Mouse (Mus musculus) midbrain, postnatal 0 days (tissue): ENCODE results near the gene Tnnc2. TPM values are rescaled to one million over a fixed set of nuclear protein-coding genes. Genes with fewer than 3 reads are reported as not detected.

ENCODE experiments used
- ATAC-seq: fragments of 200-750 bp; cut with Nextera tagmentation; 2 replicates; pipeline ENCODE4 v1.8.0; 2017; ENCODE audit warnings: moderate number of reproducible peaks, mild to moderate bottlenecking, moderate TSS enrichment, moderate library complexity; ENCODE audit not compliant: low FRiP score
- DNase-seq: peaks from one replicate; pipeline ENCODE4 v3.0.0-alpha.2; 2015; ENCODE audit warnings: low spot score
- H3K27ac ChIP-seq: fragments of 300-500 bp; sonication (generic); 2 replicates; pipeline ENCODE4 v1.5.1; 2014; ENCODE audit warnings: low read depth, mild to moderate bottlenecking, low read length, mixed read lengths
- H3K27me3 ChIP-seq: fragments of 300-500 bp; sonication (generic); 2 replicates; pipeline ENCODE4 v1.6.1; 2014; ENCODE audit warnings: low read length, control low read depth, mixed read lengths; ENCODE audit not compliant: insufficient read depth
- H3K36me3 ChIP-seq: fragments of 300-500 bp; sonication (generic); 2 replicates; pipeline ENCODE4 v1.6.1; 2014; ENCODE audit warnings: low read length, control low read depth, mixed read lengths; ENCODE audit not compliant: insufficient read depth
- H3K4me1 ChIP-seq: fragments of 300-500 bp; sonication (generic); 2 replicates; pipeline ENCODE4 v1.6.1; 2014; ENCODE audit warnings: mild to moderate bottlenecking, control low read depth, antibody characterized with exemption, low read length, mixed read lengths; ENCODE audit not compliant: insufficient read depth
- H3K4me2 ChIP-seq: fragments of 300-500 bp; sonication (generic); 2 replicates; pipeline ENCODE4 v1.6.1; 2014; ENCODE audit warnings: low read depth, mild to moderate bottlenecking, low read length, mixed read lengths; ENCODE audit not compliant: poor library complexity, severe bottlenecking
- H3K4me3 ChIP-seq: fragments of 300-500 bp; sonication (generic); 2 replicates; pipeline ENCODE4 v1.5.1; 2014; ENCODE audit warnings: low read depth, mild to moderate bottlenecking, low read length, moderate library complexity
- H3K9ac ChIP-seq: fragments of 300-500 bp; sonication (generic); replicated peaks from 2 replicates; pipeline ENCODE4 v1.6.1; 2014; ENCODE audit warnings: mild to moderate bottlenecking, low read length, moderate library complexity, mixed read lengths; ENCODE audit not compliant: poor library complexity, severe bottlenecking
- H3K9me3 ChIP-seq: fragments of 300-500 bp; sonication (generic); 2 replicates; pipeline ENCODE4 v1.6.1; 2016; ENCODE audit warnings: low read length, control low read depth
- CTCF ChIP-seq: IDR thresholded peaks from 2 replicates; pipeline ENCODE4 v1.5.1; 2016; ENCODE audit warnings: antibody characterized with exemption, mild to moderate bottlenecking
- WGBS: fragments of 180-500 bp; shearing (Covaris S2); extraction: QIAGEN DNeasy Blood & Tissue Kit; methylation state at CpG from one replicate; pipeline ENCODE4 v1.1.7; 2014; 5-methylcytosine and 5-hydroxymethylcytosine counted together
- polyA plus RNA-seq: library from polyadenylated mRNA; unstranded; fragments of >200 nt; fragmentation: Nextera tagmentation; extraction: Ambion mirVana; gene quantifications from 2 replicates; pipeline ENCODE4 v1.2.1, GENCODE M21; 2015
- total RNA-seq: library from RNA; depleted of rRNA; stranded (reverse); fragments of >200 nt; gene quantifications from 2 replicates; pipeline ENCODE4 v1.2.3, GENCODE M21; 2014

The Tnnc2 gene
- total and polyA plus RNA-seq, 2 experiments from 2014 or later = 0.62 TPM; not detected in 1

- ATAC-seq (no peak), DNase-seq (no peak)
- Histone ChIP-seq H3K9ac (no peak overlapping the region), H3K27me3 (no peaks in the 10 kb centered on the region), H3K4me2 (no peak overlapping the region), H3K4me3 (no peak overlapping the region), H3K27ac (no peak overlapping the region), H3K9me3 (no peaks in the 10 kb centered on the region), H3K4me1 (no peaks in the 10 kb centered on the region), H3K36me3 (no peaks in the 10 kb centered on the region)
- WGBS = 79% methylated on average over 5 of the region's 5 CpGs
- TF ChIP-seq CTCF = no peak
Measured at GRCm38 (mm10) chr2:164773989-164774364, 5.8 kb downstream of the Tnnc2 start.

GRCm38 (mm10) chr2:164773229-164773988, 6.4 kb downstream of the Tnnc2 start:
- H3K27ac ChIP-seq = no peak overlapping the region
- H3K9me3 ChIP-seq = no peaks in the 10 kb centered on the region
- no peak overlapping the region for H3K4me2 ChIP-seq
- H3K27me3 ChIP-seq = no peaks in the 10 kb centered on the region
- no peak for TF ChIP-seq CTCF
- H3K4me3 ChIP-seq = no peak overlapping the region
- 82% methylated on average over 14 of the region's 14 CpGs for WGBS
- DNase-seq (no peak), ATAC-seq (no peak)
- H3K9ac ChIP-seq = no peak overlapping the region
- H3K36me3 ChIP-seq = no peaks in the 10 kb centered on the region
- no peaks in the 10 kb centered on the region for H3K4me1 ChIP-seq

GRCm38 (mm10) chr2:164771123-164771522, 8.6 kb downstream of the Tnnc2 start:
- DNase-seq = no peak
- H3K36me3 ChIP-seq = peaks cover 13% of the 10 kb centered on the region
- H3K9me3 ChIP-seq = no peaks in the 10 kb centered on the region
- no peak overlapping the region for H3K27ac ChIP-seq
- H3K27me3 ChIP-seq = no peaks in the 10 kb centered on the region
- no peak overlapping the region for H3K9ac ChIP-seq
- TF ChIP-seq CTCF = no peak
- H3K4me3 ChIP-seq = no peak overlapping the region
- no peak overlapping the region for H3K4me2 ChIP-seq
- no peaks in the 10 kb centered on the region for H3K4me1 ChIP-seq
- 82% methylated on average over 8 of the region's 8 CpGs for WGBS
- ATAC-seq = no peak

- no peaks in the 10 kb centered on the region for H3K9me3 ChIP-seq
- no peak overlapping the region for H3K27ac ChIP-seq
- H3K36me3 ChIP-seq = peaks cover 15% of the 10 kb centered on the region
- H3K4me3 ChIP-seq = peak overlapping the region; percentile 54
- 3% methylated on average over 15 of the region's 15 CpGs for WGBS
- TF ChIP-seq CTCF = no peak
- no peak overlapping the region for H3K9ac ChIP-seq
- H3K27me3 ChIP-seq = no peaks in the 10 kb centered on the region
- ATAC-seq = no peak
- peak overlapping the region; percentile 78 for H3K4me2 ChIP-seq
- H3K4me1 ChIP-seq = no peaks in the 10 kb centered on the region
- no peak for DNase-seq
Measured at GRCm38 (mm10) chr2:164770279-164770678, 9.5 kb downstream of the Tnnc2 start.

- no peaks in the 10 kb centered on the region for H3K27me3 ChIP-seq
- no peaks in the 10 kb centered on the region for H3K9me3 ChIP-seq
- H3K4me2 ChIP-seq = peak within 1 kb of the TSS; percentile 78
- H3K27ac ChIP-seq = no peak within 1 kb of the TSS
- no peaks in the 10 kb centered on the region for H3K4me1 ChIP-seq
- peak within 1 kb of the TSS; percentile 54 for H3K4me3 ChIP-seq
- peaks cover 22% of the 10 kb centered on the region for H3K36me3 ChIP-seq
- no peak within 1 kb of the TSS for H3K9ac ChIP-seq
- DNase-seq (peak; percentile 99), ATAC-seq (peak; percentile 99)
- TF ChIP-seq CTCF = peak; percentile 59
- 1% methylated on average over 52 of the region's 53 CpGs for WGBS
Measured at GRCm38 (mm10) chr2:164769258-164770037, 10.3 kb downstream of the Tnnc2 start, which contains the start of gene Ube2c. TSS of gene Ube2c (plus strand) at chr2:164769898.
